Mouse (Mus musculus): ENCODE data around the gene Thap12. TPM values are rescaled to one million over a fixed set of nuclear protein-coding genes. Genes with fewer than 3 reads are reported as not detected.

Gene Thap12
- polyA plus RNA-seq, 1 experiment from 2014 or later: 7.6 TPM

- no peak for ATAC-seq (ENCODE audit: low read depth)
- H3K9ac ChIP-seq (ENCODE audit: low read depth, low read length): no peak overlapping the region
Measured at GRCm38 (mm10) chr7:98733958-98734357, 31.1 kb downstream of the Thap12 start.

GRCm38 (mm10) chr7:98734876-98735275, 32.0 kb downstream of the Thap12 start:
- Histone ChIP-seq H3K27me3 (ENCODE audit: control insufficient read depth, insufficient read depth, low read depth, low read length) (no peaks in the 10 kb centered on the region), H3K9me3 (replicated peaks; ENCODE audit: control insufficient read depth, low read length) (no peaks in the 10 kb centered on the region), H3K4me2 (ENCODE audit: low read depth, low read length) (no peak overlapping the region), H3K4me3 (ENCODE audit: low read depth, low read length) (no peak overlapping the region), H3K9ac (ENCODE audit: low read depth, low read length) (no peak overlapping the region), H3K27ac (ENCODE audit: low read length) (no peak overlapping the region), H3K4me1 (ENCODE audit: control insufficient read depth, low read depth, low read length) (no peaks in the 10 kb centered on the region), H3K36me3 (ENCODE audit: control insufficient read depth, insufficient read depth) (no peaks in the 10 kb centered on the region)
- no peak for ATAC-seq (ENCODE audit: low read depth)
- WGBS (ENCODE audit: insufficient replicate concordance): 31% methylated on average over 10 of the region's 10 CpGs

More at GRCm38 (mm10) chr7:98733958-98734357, 31.1 kb downstream of the Thap12 start:
- no peak overlapping the region for H3K4me2 ChIP-seq (ENCODE audit: low read depth, low read length)
- no peaks in the 10 kb centered on the region for H3K4me1 ChIP-seq (ENCODE audit: control insufficient read depth, low read depth, low read length)
- no peak overlapping the region for H3K27ac ChIP-seq (ENCODE audit: low read length)
- no peaks in the 10 kb centered on the region; the same call in 1 of the 2 replicates for H3K27me3 ChIP-seq (ENCODE audit: control insufficient read depth, insufficient read depth, low read depth, low read length)
- WGBS (ENCODE audit: insufficient replicate concordance): 59% methylated on average over 4 of the region's 4 CpGs
- no peaks in the 10 kb centered on the region for H3K36me3 ChIP-seq (ENCODE audit: control insufficient read depth, insufficient read depth)
- H3K4me3 ChIP-seq (ENCODE audit: low read depth, low read length): no peak overlapping the region
- H3K9me3 ChIP-seq (replicated peaks; ENCODE audit: control insufficient read depth, low read length): no peaks in the 10 kb centered on the region

- Histone ChIP-seq H3K36me3 (ENCODE audit: control insufficient read depth, insufficient read depth) (no peaks in the 10 kb centered on the region), H3K4me2 (ENCODE audit: low read depth, low read length) (no peak overlapping the region), H3K4me1 (ENCODE audit: control insufficient read depth, low read depth, low read length) (no peaks in the 10 kb centered on the region), H3K27me3 (ENCODE audit: control insufficient read depth, insufficient read depth, low read depth, low read length) (no peaks in the 10 kb centered on the region), H3K4me3 (ENCODE audit: low read depth, low read length) (no peak overlapping the region), H3K9me3 (replicated peaks; ENCODE audit: control insufficient read depth, low read length) (no peaks in the 10 kb centered on the region), H3K9ac (ENCODE audit: low read depth, low read length) (no peak overlapping the region), H3K27ac (ENCODE audit: low read length) (no peak overlapping the region)
- ATAC-seq (ENCODE audit: low read depth): no peak
- WGBS (ENCODE audit: insufficient replicate concordance): 40% methylated on average over 7 of the region's 7 CpGs
Measured at GRCm38 (mm10) chr7:98736780-98737550, 34.1 kb downstream of the Thap12 start.

GRCm38 (mm10) chr7:98740363-98740762, 37.5 kb downstream of the Thap12 start:
- WGBS (ENCODE audit: insufficient replicate concordance): 17% methylated on average over 5 of the region's 5 CpGs
- Histone ChIP-seq H3K9ac (ENCODE audit: low read depth, low read length) (no peak overlapping the region), H3K27ac (ENCODE audit: low read length) (no peak overlapping the region), H3K4me1 (ENCODE audit: control insufficient read depth, low read depth, low read length) (no peaks in the 10 kb centered on the region), H3K9me3 (replicated peaks; ENCODE audit: control insufficient read depth, low read length) (no peaks in the 10 kb centered on the region), H3K36me3 (ENCODE audit: control insufficient read depth, insufficient read depth) (no peaks in the 10 kb centered on the region), H3K4me2 (ENCODE audit: low read depth, low read length) (no peak overlapping the region), H3K4me3 (ENCODE audit: low read depth, low read length) (no peak overlapping the region), H3K27me3 (ENCODE audit: control insufficient read depth, insufficient read depth, low read depth, low read length) (no peaks in the 10 kb centered on the region)
- no peak for ATAC-seq (ENCODE audit: low read depth)

- no peak overlapping the region for H3K4me2 ChIP-seq (ENCODE audit: low read depth, low read length)
- no peak for ATAC-seq (ENCODE audit: low read depth)
- no peaks in the 10 kb centered on the region for H3K36me3 ChIP-seq (ENCODE audit: control insufficient read depth, insufficient read depth)
- 0% methylated on average over 3 of the region's 3 CpGs for WGBS (ENCODE audit: insufficient replicate concordance)
- no peaks in the 10 kb centered on the region for H3K9me3 ChIP-seq (replicated peaks; ENCODE audit: control insufficient read depth, low read length)
- no peak overlapping the region for H3K9ac ChIP-seq (ENCODE audit: low read depth, low read length)
- H3K27ac ChIP-seq (ENCODE audit: low read length): no peak overlapping the region
- H3K4me3 ChIP-seq (ENCODE audit: low read depth, low read length): no peak overlapping the region
- H3K27me3 ChIP-seq (ENCODE audit: control insufficient read depth, insufficient read depth, low read depth, low read length): no peaks in the 10 kb centered on the region
- H3K4me1 ChIP-seq (ENCODE audit: control insufficient read depth, low read depth, low read length): no peaks in the 10 kb centered on the region
Measured at GRCm38 (mm10) chr7:98743312-98743711, 40.4 kb downstream of the Thap12 start.

GRCm38 (mm10) chr7:98750404-98750803, 47.5 kb downstream of the Thap12 start:
- Histone ChIP-seq H3K4me1 (ENCODE audit: control insufficient read depth, low read depth, low read length) (no peaks in the 10 kb centered on the region), H3K9ac (ENCODE audit: low read depth, low read length) (no peak overlapping the region), H3K27ac (ENCODE audit: low read length) (no peak overlapping the region), H3K4me2 (ENCODE audit: low read depth, low read length) (no peak overlapping the region), H3K27me3 (ENCODE audit: control insufficient read depth, insufficient read depth, low read depth, low read length) (no peaks in the 10 kb centered on the region), H3K4me3 (ENCODE audit: low read depth, low read length) (no peak overlapping the region), H3K36me3 (ENCODE audit: control insufficient read depth, insufficient read depth) (no peaks in the 10 kb centered on the region), H3K9me3 (replicated peaks; ENCODE audit: control insufficient read depth, low read length) (no peaks in the 10 kb centered on the region)
- 58% methylated on average over 10 of the region's 10 CpGs for WGBS (ENCODE audit: insufficient replicate concordance)
- ATAC-seq (ENCODE audit: low read depth): no peak

- no peaks in the 10 kb centered on the region for H3K9me3 ChIP-seq (replicated peaks; ENCODE audit: control insufficient read depth, low read length)
- ATAC-seq (ENCODE audit: low read depth): no peak
- H3K36me3 ChIP-seq (ENCODE audit: control insufficient read depth, insufficient read depth): no peaks in the 10 kb centered on the region
- WGBS (ENCODE audit: insufficient replicate concordance): 64% methylated on average over 8 of the region's 8 CpGs
- no peak overlapping the region for H3K4me2 ChIP-seq (ENCODE audit: low read depth, low read length)
- no peaks in the 10 kb centered on the region for H3K4me1 ChIP-seq (ENCODE audit: control insufficient read depth, low read depth, low read length)
- H3K27me3 ChIP-seq (ENCODE audit: control insufficient read depth, insufficient read depth, low read depth, low read length): no peaks in the 10 kb centered on the region
- H3K4me3 ChIP-seq (ENCODE audit: low read depth, low read length): no peak overlapping the region
- H3K27ac ChIP-seq (ENCODE audit: low read length): no peak overlapping the region
- H3K9ac ChIP-seq (ENCODE audit: low read depth, low read length): no peak overlapping the region
Measured at GRCm38 (mm10) chr7:98752680-98753079, 49.8 kb downstream of the Thap12 start.

- ATAC-seq (ENCODE audit: low read depth): no peak
- WGBS (ENCODE audit: insufficient replicate concordance): 55% methylated on average over 11 of the region's 11 CpGs
- H3K4me3 ChIP-seq (ENCODE audit: low read depth, low read length): no peak overlapping the region
- H3K9me3 ChIP-seq (replicated peaks; ENCODE audit: control insufficient read depth, low read length): no peaks in the 10 kb centered on the region
- H3K36me3 ChIP-seq (ENCODE audit: control insufficient read depth, insufficient read depth): no peaks in the 10 kb centered on the region
- H3K4me1 ChIP-seq (ENCODE audit: control insufficient read depth, low read depth, low read length): no peaks in the 10 kb centered on the region
- H3K27me3 ChIP-seq (ENCODE audit: control insufficient read depth, insufficient read depth, low read depth, low read length): no peaks in the 10 kb centered on the region
- H3K4me2 ChIP-seq (ENCODE audit: low read depth, low read length): no peak overlapping the region
- H3K9ac ChIP-seq (ENCODE audit: low read depth, low read length): no peak overlapping the region
- H3K27ac ChIP-seq (ENCODE audit: low read length): no peak overlapping the region
Measured at GRCm38 (mm10) chr7:98756050-98756449, 53.1 kb downstream of the Thap12 start.

- WGBS (ENCODE audit: insufficient replicate concordance): 72% methylated on average over 8 of the region's 8 CpGs
- Histone ChIP-seq H3K4me1 (ENCODE audit: control insufficient read depth, low read depth, low read length) (no peaks in the 10 kb centered on the region), H3K27ac (ENCODE audit: low read length) (no peak overlapping the region), H3K9me3 (replicated peaks; ENCODE audit: control insufficient read depth, low read length) (no peaks in the 10 kb centered on the region), H3K36me3 (ENCODE audit: control insufficient read depth, insufficient read depth) (no peaks in the 10 kb centered on the region), H3K4me3 (ENCODE audit: low read depth, low read length) (no peak overlapping the region), H3K4me2 (ENCODE audit: low read depth, low read length) (no peak overlapping the region), H3K9ac (ENCODE audit: low read depth, low read length) (no peak overlapping the region), H3K27me3 (ENCODE audit: control insufficient read depth, insufficient read depth, low read depth, low read length) (no peaks in the 10 kb centered on the region)
- ATAC-seq (ENCODE audit: low read depth): no peak
Measured at GRCm38 (mm10) chr7:98756556-98756955, 53.7 kb downstream of the Thap12 start.
